Mouse (Mus musculus): ENCODE measurements around the gene Tgfbr2. TPM values are rescaled to one million over a fixed set of nuclear protein-coding genes. Genes with fewer than 3 reads are reported as not detected.
"Not testable (repeated sequence)": the region's sequence is repeated elsewhere in the genome, so short reads cannot be mapped to it uniquely, and the experiment has no call there.

Tgfbr2 gene
- total and polyA plus RNA-seq, 3 experiments = 19.6 to 46.3 (median 42.8) TPM

GRCm38 (mm10) chr9:116071561-116071960, 103.6 kb downstream of the Tgfbr2 start:
- DNase-seq (ENCODE audit: extremely low read depth); H3K9ac ChIP-seq (ENCODE audit: insufficient read depth, low read depth); H3K27me3 ChIP-seq (replicated peaks); H3K4me3 ChIP-seq (replicated peaks in 1 of 3; ENCODE audit: low read depth in 2 of 3, low read length in 2 of 3, poor library complexity in 1 of 3); H3K4me2 ChIP-seq (ENCODE audit: insufficient read depth, low read depth, poor library complexity, severe bottlenecking); H3K9me3 ChIP-seq (replicated peaks; ENCODE audit: low read length); H3K27ac ChIP-seq (ENCODE audit: insufficient read depth, low read depth); H3K36me3 ChIP-seq (replicated peaks in 1 of 2; ENCODE audit: control insufficient read depth in 1 of 2, insufficient read depth in 1 of 2, low read length in 1 of 2); in situ Hi-C loops (cut with MboI; ENCODE audit: low pct_ligation_motif_present, low pct_unique_long_range_greater_than_20kb, low sequenced_read_pairs); H3K79me2 ChIP-seq (replicated peaks; ENCODE audit: control insufficient read depth, extremely low read depth, insufficient read depth, poor library complexity, severe bottlenecking); dilution Hi-C loops (cut with MboI; ENCODE audit: extremely low pct_ligation_motif_present, extremely low pct_unique_long_range_greater_than_20kb, low sequenced_read_pairs): not testable (repeated sequence)
- peaks cover 0 to 10% of the 10 kb centered on the region in 2 experiments; a peak in 2 of 4 replicates for H3K4me1 ChIP-seq (ENCODE audit: control insufficient read depth in 1 of 2, insufficient read depth in 2 of 2)

- dilution Hi-C loops (cut with MboI; ENCODE audit: extremely low pct_ligation_motif_present, extremely low pct_unique_long_range_greater_than_20kb, low sequenced_read_pairs) = no loop called here
- no peak for TF ChIP-seq ZKSCAN1 (IDR thresholded peaks at IDR 0.05; ENCODE audit: borderline replicate concordance, low read depth, low read length)
- no peak for TF ChIP-seq NELFE (IDR thresholded peaks at IDR 0.05; ENCODE audit: low read depth, low read length)
- no peak for TF ChIP-seq CTCF (conservative IDR thresholded peaks at IDR 0.05 in 1 of 2, IDR thresholded peaks at IDR 0.05 in 1 of 2; ENCODE audit: low read depth in 2 of 2, low read length in 2 of 2)
- TF ChIP-seq MYC (IDR thresholded peaks at IDR 0.05; ENCODE audit: low read depth, low read length) = no peak
- TF ChIP-seq ETS1 (conservative IDR thresholded peaks at IDR 0.05; ENCODE audit: low read depth, low read length) = no peak
- TF ChIP-seq POLR2A (IDR thresholded peaks at IDR 0.05; ENCODE audit: low read depth, low read length) = no peak
- no peak for TF ChIP-seq USF2 (conservative IDR thresholded peaks at IDR 0.05; ENCODE audit: low read depth, low read length)
- no peak for TF ChIP-seq CHD2 (IDR thresholded peaks at IDR 0.05; ENCODE audit: low read length)
- no peak for TF ChIP-seq GABPA (IDR thresholded peaks at IDR 0.05; ENCODE audit: insufficient replicate concordance, low read depth, low read length)
- no peak for TF ChIP-seq NRF1 (IDR thresholded peaks at IDR 0.05; ENCODE audit: low read depth, low read length)
- TF ChIP-seq TCF12 (IDR thresholded peaks at IDR 0.05; ENCODE audit: low read depth, low read length) = no peak
- TF ChIP-seq TBP (conservative IDR thresholded peaks at IDR 0.05; ENCODE audit: low read depth, low read length) = no peak
- TF ChIP-seq MEF2A (IDR thresholded peaks at IDR 0.05; ENCODE audit: borderline replicate concordance, low read depth, low read length) = no peak
- no peak for TF ChIP-seq HCFC1 (IDR thresholded peaks at IDR 0.05; ENCODE audit: low read depth, low read length)
- TF ChIP-seq JUND (conservative IDR thresholded peaks at IDR 0.05; ENCODE audit: low read depth, low read length) = no peak
- no peak for TF ChIP-seq ZC3H11A (IDR thresholded peaks at IDR 0.05; ENCODE audit: low read depth, low read length)
- TF ChIP-seq JUN (IDR thresholded peaks at IDR 0.05; ENCODE audit: insufficient read depth, low read depth, low read length) = no peak
- TF ChIP-seq KAT2A (IDR thresholded peaks at IDR 0.05; ENCODE audit: insufficient replicate concordance, low read length) = no peak
- no peak for TF ChIP-seq RCOR1 (conservative IDR thresholded peaks at IDR 0.05; ENCODE audit: low read depth, low read length)
- no peak for TF ChIP-seq E2F4 (IDR thresholded peaks at IDR 0.05; ENCODE audit: insufficient replicate concordance, low read depth, low read length)
- in situ Hi-C loops (cut with MboI; ENCODE audit: low pct_ligation_motif_present, low pct_unique_long_range_greater_than_20kb, low sequenced_read_pairs) = no loop called here
Measured at GRCm38 (mm10) chr9:116064774-116065173, 110.4 kb downstream of the Tgfbr2 start.

More at GRCm38 (mm10) chr9:116064774-116065173, 110.4 kb downstream of the Tgfbr2 start:
- Histone ChIP-seq H3K27me3 (replicated peaks) (no peaks in the 10 kb centered on the region), H3K36me3 (replicated peaks in 1 of 2; ENCODE audit: control insufficient read depth in 1 of 2, insufficient read depth in 1 of 2, low read length in 1 of 2) (no peaks in the 10 kb centered on the region), H3K4me3 (replicated peaks in 1 of 3; ENCODE audit: low read depth in 2 of 3, low read length in 2 of 3, poor library complexity in 1 of 3) (no peak overlapping the region), H3K4me1 (ENCODE audit: control insufficient read depth in 1 of 2, insufficient read depth in 2 of 2) (peaks cover 0 to 9% of the 10 kb centered on the region in 2 experiments; a peak in 1 of 4 replicates), H3K9me3 (replicated peaks; ENCODE audit: low read length) (no peaks in the 10 kb centered on the region), H3K27ac (ENCODE audit: insufficient read depth, low read depth) (no peak overlapping the region), H3K9ac (ENCODE audit: insufficient read depth, low read depth) (no peak overlapping the region), H3K79me2 (replicated peaks; ENCODE audit: control insufficient read depth, extremely low read depth, insufficient read depth, poor library complexity, severe bottlenecking) (no peaks in the 10 kb centered on the region), H3K4me2 (ENCODE audit: insufficient read depth, low read depth, poor library complexity, severe bottlenecking) (no peak overlapping the region)
- no peak for DNase-seq (ENCODE audit: extremely low read depth)

Data from CH12.LX (cell line).